Mouse (Mus musculus): ENCODE measurements around the gene Rasa2.

- no peak for TF ChIP-seq KAT2A (IDR thresholded peaks at IDR 0.05; ENCODE audit: insufficient replicate concordance, low read length)
- TF ChIP-seq POLR2A (IDR thresholded peaks at IDR 0.05; ENCODE audit: low read depth, low read length): no peak
- no peak for TF ChIP-seq USF1 (IDR thresholded peaks at IDR 0.05; ENCODE audit: low read depth, low read length)
- no peak for TF ChIP-seq TCF12 (IDR thresholded peaks at IDR 0.05; ENCODE audit: low read depth, low read length)
- no peak for TF ChIP-seq SMC3 (IDR thresholded peaks at IDR 0.05; ENCODE audit: low read depth, low read length)
- no peak for TF ChIP-seq E2F4 (IDR thresholded peaks at IDR 0.05; ENCODE audit: insufficient replicate concordance, low read depth, low read length)
- no peak for TF ChIP-seq CTCF (conservative IDR thresholded peaks at IDR 0.05 in 1 of 2, IDR thresholded peaks at IDR 0.05 in 1 of 2; ENCODE audit: low read depth in 2 of 2, low read length in 2 of 2)
- TF ChIP-seq USF2 (conservative IDR thresholded peaks at IDR 0.05; ENCODE audit: low read depth, low read length): no peak
- TF ChIP-seq POLR2AphosphoS2 (IDR thresholded peaks at IDR 0.05; ENCODE audit: low read depth, low read length): no peak
- no peak for TF ChIP-seq MEF2A (IDR thresholded peaks at IDR 0.05; ENCODE audit: borderline replicate concordance, low read depth, low read length)
- no peak for TF ChIP-seq EP300 (IDR thresholded peaks at IDR 0.05; ENCODE audit: low read length)
- TF ChIP-seq CHD2 (IDR thresholded peaks at IDR 0.05; ENCODE audit: low read length): no peak
- TF ChIP-seq MAZ (IDR thresholded peaks at IDR 0.05; ENCODE audit: low read depth, low read length): no peak
Observed at GRCm38 (mm10) chr9:96501217-96501616, 130.2 kb downstream of the Rasa2 start.
